Mouse (Mus musculus) heart, postnatal 10 days (tissue): ENCODE data around the gene Tcirg1. TPM values are rescaled to one million over a fixed set of nuclear protein-coding genes. Genes with fewer than 3 reads are reported as not detected.

Experiments
- DNase-seq, 2 experiments: peaks; one replicate each; pipeline ENCODE4 v3.0.0; 2021
- intact Hi-C: fragments of 180-260 bp; cut with DNase I; formaldehyde crosslinking; loops from one replicate; pipeline ENCODE4 v1.15.1; 2025
- total RNA-seq, 2 experiments: library from RNA; stranded (reverse); gene quantifications; 2 replicates each; pipeline ENCODE4 v1.2.3; 2021

Tcirg1 gene
- total RNA-seq, 2 experiments from 2014 or later, result 15.7 to 16.2 TPM

DNA sequence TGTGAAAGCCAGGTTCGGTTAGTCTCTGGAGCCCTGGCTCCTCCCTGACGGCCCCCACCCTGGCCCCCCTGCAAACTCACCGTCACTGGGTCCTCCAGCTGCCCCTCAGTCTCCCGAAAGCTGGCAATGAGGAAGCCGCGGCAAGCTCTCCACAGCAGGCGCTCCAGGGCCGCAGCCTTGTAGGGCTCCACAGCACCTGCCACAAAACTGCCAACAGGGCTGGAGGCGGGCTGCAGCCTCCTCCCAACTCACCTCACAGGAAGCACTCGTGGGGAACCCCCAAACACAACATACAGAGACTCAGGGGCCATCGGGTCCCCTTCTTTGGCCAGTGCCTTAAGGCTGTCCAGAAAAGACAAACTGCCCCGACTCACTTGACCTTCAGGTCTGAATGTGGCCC, 4.0 kb downstream of the Tcirg1 start:
- DNase-seq, result no peak
- intact Hi-C loops, result no loop called here

DNA sequence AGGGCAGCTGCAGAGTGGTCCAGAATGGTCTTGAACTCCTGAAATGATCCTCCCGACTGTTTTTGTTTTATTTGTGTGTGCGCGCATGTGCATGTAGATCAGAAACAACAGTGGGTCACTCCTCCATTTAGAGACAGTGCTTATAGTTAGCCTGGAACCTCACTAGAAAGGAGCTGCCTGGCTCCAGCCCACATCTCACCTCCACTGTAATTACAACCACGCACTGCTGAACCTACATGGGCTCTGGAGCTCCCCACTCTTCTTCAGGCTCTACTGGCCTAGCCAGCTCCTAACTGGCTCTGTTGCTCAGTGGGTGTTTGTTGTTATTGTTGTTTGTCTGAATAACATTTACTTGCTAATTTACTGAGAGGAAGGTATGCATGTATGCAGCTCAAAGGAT, 7.3 kb downstream of the Tcirg1 start:
- intact Hi-C loops, result no loop called here
- DNase-seq, result no peak

DNA sequence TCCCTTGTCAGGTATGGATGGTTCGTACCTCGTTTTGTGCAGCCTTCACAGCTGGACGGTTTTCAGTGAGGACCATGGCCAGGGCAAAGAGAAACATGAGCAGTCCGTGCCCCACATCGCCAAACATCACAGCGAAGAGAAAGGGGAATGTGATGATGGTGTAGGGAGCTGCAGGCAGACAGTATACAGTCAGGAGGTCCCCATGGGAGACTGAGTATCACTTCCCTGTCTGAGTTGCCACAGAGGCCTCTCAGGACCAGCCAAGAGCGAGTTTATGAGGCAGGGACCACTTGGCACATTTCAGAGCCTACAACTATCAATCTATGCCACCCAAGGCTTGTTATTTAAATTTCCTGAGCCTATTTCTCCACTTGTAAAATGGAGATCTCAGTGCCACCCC, 8.0 kb downstream of the Tcirg1 start:
- intact Hi-C loops, result no loop called here
- DNase-seq, result no peak

DNA sequence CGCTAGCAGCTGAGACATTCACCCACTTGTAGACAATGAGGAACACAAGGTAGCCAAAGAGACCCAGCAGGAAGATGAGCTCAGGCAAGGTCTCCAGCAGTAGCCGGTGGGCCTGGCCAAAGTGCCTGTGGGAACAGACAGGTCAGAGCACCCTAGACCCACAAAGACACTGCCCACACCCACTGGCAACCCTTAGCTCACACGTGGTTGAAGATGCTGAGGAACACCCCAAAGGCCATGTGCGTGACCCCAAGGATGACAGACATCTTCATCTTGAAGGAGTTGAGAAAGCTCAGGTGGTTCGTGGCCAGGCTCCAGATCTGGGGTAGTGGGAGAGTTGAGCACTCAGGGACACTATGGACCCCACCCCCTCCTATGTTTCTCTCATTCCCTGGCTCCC, 9.4 kb downstream of the Tcirg1 start:
- intact Hi-C loops, result no loop called here
- DNase-seq, result no peak

DNA sequence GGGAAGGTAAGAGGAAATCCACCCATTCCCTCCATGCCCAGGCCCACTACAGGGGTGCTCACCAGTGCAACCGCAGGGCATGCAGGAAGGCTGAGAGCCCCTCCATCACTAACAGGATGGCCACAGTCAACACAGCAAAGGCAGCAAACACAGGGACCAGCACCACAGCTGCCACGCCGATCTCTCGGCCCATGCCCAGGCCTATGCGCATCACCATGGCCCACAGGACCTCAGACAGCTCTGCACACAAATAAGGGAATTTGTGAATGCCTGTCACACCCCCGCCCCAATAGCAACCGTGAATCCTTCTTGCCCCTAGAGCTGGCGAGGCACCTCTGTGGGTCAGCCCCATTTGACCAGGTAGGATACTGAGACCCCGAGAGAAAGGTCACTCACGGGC, 10.7 kb downstream of the Tcirg1 start:
- no peak for DNase-seq
- intact Hi-C loops, result no loop called here

DNA sequence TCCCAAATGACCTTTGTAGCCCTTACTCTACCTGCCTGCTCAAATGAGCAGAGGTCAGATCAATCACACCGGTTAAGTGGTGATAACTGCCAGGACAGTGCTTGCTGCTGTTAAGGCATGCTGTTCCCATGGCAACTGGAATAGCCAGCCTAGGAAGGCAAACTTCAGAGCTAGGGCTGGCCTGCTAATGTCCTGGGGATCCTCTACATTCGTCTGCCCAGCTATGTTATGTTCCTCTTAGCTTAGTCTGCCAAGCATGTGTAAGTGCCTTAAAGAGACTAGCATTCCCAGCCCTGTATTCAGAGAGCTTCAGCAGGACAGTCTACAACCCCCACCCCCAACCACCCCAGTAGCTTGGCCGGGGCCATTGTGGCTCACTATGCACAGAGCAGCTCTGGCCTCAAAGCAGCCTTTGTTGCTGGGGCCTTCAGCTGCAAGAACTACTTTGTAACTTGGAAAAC, 11.7 kb downstream of the Tcirg1 start:
- no peak for DNase-seq
- intact Hi-C loops, result no loop called here

DNA sequence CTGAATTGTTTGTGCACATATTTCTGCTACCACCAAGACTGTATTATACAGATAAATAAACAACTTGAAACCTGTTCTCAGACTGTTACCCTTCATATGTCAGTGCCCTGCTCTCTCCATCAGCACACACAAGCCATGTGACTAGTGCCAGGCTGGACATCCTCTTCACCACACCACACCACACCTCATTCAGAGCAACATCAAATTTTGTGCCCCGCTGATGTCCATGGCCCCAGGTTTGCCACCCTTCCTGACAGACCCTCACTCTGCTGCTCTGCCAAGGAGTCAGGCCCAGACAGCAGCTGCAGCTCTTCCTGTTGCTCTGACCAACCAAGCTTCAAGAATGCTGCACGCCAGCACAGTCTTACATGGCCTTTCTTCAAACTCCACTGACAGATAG, 12.6 kb downstream of the Tcirg1 start:
- intact Hi-C loops, result loop anchor here (5.0 kb wide), 1 partner anchor 88 kb away; no protein-coding TSS in a partner anchor
- DNase-seq, result no peak

DNA sequence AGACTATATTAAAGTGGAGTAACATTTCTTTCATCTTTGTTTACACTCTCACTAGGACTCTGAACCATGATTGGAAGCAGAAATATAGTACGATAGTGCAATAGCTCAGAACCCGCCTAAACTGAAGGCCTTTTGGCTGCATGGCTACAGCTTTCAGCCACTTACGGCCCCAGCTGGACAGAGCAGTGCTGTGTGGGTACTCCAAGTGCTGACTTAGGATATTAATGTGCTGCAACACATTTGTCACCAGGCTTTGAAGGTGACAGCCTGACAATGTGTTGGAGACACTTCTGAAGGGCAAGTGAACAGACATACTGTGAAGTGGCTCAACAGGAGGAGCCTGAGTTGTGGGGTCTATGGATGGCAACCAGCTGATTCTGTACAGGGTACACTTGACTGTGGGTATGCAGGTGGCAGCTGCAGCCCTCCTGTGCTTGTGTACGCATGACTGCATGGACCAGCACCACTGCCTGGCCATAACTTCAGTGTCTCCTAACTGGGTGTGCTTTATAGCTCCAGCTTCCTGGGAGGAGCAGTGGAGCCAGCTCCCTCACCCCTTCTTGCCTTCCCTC, 13.3 kb downstream of the Tcirg1 start:
- intact Hi-C loops, result loop anchor here (5.0 kb wide), 1 partner anchor 89 kb away; no protein-coding TSS in a partner anchor
- no peak for DNase-seq

DNA sequence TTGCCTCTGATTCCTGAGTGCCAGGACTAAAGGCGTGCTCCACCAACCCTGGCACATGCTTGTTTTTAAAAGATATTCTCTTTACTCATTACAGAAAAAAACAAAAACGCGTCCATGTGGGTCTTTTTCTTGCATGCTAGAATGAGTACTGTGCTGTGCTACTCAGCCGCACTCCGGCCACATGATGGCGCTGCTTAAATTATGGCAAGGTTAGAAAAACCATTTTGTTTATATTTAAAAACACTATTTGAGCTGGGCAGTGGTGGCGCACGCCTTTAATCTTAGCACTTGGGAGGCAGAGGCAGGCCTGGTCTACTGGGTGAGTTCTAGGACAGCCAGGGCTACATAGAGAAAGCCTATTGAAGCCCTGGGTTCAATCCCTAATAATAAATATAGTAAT, 16.8 kb downstream of the Tcirg1 start:
- intact Hi-C loops, result loop anchor here (5.0 kb wide), 1 partner anchor 92 kb away; no protein-coding TSS in a partner anchor
- DNase-seq, result no peak

DNA sequence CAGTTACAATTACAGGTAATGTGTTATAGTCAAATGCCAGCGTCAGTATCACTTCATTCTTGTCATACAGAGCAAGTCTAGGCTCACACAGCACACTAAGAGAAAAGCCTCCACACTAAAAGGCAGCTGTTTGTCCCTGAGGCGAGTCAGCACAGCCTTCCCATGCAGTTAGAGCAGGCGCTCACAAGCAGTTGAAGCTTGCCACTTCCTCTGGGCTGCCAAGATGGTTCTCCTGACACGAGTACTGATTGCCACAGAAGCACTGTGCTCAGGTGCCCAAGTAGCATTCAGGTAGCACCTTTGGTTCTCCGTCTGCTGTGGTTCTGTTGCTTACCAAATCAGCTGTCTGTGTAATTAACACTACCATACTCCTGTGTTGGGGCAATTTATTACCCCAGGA, 17.8 kb downstream of the Tcirg1 start:
- DNase-seq, result no peak
- intact Hi-C loops, result no loop called here

DNA sequence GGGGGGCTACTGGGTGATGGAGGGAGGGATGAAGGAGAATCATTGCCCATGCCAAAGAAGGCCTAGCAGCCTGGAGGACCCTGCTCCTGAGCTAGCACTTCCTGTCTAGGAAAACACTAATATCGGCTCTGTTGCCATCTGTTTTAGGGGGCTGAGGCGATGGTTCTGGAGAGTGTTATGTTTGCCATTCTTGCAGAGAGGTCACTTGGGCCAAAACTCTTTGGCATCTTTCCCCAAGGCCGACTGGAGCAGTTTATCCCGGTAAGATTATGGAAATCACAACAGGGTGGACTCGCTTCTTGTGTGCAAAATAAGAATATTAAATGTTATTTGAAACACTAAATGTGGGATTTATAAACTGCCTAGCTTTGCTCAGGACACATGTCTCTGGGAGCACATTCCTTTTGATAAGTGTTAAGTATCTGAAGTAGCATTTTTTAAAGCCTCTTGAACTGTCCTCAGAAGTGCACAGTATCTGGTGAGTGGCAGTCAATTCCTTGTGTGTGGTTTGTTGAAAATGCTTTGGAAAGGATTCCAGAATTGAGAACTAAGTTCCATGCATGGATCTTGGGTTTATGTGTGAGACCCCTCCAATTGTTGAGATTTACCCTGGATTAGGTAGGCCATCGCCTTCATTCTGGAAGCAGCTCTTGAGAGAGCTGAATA, 22.5 kb downstream of the Tcirg1 start:
- DNase-seq, result no peak

DNA sequence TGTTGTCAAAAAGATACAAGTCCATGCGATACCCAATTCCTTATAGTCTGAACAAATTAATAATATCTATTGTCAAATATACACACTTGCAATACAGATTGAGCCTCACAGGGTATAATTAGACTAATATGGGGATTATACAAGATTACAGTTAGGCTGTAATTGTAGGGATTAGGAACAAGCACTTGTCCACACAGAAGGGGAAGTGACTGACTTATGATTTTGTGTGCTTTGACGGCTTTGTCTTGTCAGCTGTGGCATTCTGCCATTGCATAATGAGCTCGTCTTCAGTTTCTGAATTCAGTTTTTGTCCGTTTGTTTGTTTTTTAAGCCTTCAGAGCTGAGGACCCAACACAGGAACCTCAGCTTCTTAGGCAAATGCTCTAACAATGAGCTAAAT, 24.7 kb downstream of the Tcirg1 start:
- intact Hi-C loops, result no loop called here

More for the DNA sequence above, 22.5 kb downstream of the Tcirg1 start:
- intact Hi-C loops, result no loop called here

DNA sequence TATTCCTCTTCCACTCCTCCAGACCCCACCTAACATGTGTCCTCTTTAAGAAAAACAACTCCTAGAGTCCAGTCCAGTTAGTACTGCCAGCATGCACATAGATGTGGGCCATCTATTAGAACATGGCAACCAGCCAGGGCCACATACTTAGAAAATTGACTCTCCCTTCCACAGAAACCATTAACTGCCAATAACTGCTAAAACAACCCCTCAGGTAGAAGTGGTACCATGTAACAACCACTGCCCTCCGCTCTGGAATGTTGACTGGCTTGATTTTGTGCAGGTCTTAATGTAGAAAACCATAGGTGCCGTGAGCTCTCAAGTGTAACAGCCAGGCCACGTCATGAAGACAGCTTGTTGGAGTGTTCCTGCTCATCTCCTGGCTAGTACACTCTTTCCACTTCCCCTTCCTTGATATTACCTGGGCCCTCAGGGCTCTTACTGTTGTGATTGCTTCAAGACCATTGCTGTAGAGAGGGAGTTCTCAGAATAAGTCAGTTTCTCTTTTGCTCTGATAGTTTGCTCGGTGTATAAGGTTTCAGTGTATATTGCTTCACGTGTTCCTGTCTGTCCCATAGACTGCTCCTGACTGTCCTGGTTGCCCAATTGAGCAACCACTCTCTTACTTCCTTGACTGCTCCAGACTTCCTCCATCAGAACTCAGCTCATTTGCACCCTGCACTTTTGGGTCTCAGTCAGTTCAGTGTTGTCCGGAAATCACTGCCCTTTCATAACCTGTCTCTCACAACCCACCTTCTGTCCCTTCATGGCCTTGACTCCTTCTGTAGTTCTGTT, 26.7 kb downstream of the Tcirg1 start:
- DNase-seq, result no peak
- intact Hi-C loops, result no loop called here

More for the DNA sequence above, 24.7 kb downstream of the Tcirg1 start:
- no peak for DNase-seq

DNA sequence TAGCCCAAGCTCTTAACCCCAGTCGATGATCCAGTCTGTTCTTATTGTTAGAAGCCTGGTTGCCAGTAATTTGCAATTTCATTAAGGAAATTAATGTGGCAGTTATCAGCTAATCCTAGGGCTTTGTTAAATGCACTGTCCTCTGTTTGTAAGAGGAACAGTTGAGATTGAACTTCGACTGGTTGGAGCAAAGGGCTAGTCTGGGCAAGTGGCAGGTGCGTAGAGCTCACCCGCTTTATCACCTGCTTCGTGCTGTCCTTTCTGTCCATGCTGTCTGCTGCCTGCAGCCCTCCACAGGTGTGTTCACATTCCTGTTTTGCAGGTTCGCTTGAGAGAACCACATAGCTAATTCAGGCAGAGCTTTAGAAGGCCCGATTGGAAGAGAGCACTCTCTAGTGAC, 31.9 kb downstream of the Tcirg1 start:
- intact Hi-C loops, result no loop called here
- DNase-seq, result no peak

DNA sequence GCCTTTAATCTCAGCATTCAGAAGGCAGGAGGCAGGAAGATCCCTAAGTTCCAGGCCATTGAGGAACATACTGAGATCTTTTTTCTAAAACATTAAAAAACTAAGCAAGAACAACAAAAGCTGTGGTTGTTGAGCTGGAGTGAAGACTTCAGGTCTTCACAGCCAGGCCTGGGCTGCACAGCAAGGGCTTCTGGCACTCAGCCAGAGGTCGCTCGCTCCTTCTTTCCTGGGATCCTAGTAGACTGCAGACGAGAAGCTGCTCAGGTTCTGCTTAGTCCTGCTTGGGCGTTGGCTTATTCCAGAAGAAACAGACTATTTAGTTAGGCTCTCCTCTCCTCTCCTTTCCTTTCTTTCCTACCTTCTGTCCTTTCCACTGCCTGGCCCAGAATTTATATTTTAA, 34.6 kb downstream of the Tcirg1 start:
- DNase-seq, result peak; percentile 35 to 45
- intact Hi-C loops, result no loop called here

DNA sequence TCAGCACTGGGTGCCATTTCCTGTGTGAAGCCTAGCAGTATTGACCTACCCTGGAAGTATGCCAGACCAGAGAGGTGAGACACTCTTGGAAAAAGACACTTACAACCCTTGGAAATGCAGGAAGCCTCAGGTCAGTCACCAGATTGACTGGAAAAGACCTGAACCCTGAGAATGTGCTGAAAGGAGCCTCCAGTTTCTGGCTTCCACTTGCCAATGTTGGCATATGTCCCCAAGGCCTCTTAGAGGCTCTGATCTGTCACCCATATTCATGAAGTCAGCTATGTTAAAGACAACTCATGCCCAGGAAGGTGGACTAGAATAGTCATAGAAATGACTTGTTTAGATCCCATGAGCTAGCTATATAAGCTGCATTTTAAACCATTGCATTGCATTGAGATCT, 35.5 kb downstream of the Tcirg1 start:
- intact Hi-C loops, result no loop called here
- DNase-seq, result no peak

DNA sequence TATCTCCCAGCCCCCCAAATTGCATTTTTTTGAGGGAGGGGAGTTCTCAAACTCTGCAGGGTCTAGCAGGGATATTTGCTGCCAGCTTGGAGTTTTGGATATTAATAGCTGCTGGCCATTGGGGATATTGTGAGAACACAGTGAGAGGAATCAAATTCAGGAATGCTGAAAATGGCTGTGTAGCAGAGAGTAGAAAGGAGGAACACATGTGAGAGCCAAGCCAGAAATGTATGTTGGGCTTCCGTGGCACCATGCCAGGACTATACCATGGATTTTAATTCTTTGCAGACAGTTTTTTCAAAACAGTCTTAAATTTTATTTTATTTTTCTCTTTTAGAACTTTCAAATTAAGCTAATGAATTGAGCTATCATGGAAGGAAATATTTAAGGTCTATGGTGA, 38.6 kb downstream of the Tcirg1 start:
- intact Hi-C loops, result no loop called here
- DNase-seq, result no peak

DNA sequence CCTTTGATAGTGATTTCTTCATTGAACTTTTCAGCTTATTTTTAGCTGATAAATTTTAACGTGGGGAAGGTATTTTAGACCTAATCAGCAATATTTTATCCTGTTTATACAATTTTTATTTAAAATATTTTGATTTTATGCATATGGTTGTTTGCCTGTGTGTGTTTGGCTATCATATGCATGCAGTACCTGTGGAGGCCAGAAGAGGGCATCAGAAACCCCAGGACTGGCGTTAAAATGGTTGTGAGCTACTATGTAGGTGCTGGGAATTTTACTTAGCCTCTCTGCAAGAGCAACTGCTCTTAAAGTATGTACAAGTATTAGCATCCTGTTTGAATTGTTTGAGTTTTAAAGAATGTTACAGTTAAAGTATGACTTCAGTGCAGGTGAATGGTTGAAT, 42.0 kb downstream of the Tcirg1 start:
- intact Hi-C loops, result no loop called here
- DNase-seq, result no peak

DNA sequence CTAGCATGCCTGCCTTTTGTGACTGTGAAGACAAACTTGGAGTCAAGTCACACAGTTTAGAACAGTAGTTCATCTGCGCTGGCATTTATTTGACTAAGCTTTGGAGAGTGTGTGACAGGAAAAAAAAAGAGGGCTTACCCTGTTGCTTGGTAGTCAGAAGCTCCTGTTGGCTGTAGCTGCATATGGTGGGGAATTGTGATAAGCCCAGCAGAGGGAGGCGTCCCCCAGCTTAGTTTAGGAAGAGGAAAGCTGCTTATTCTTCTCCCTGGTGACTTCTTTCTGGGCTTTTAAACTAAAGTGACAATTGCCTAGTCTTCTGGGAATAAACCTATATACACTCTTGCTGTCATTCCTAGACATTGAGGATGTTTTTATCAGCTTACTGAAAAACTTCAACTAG, 44.2 kb downstream of the Tcirg1 start:
- no peak for DNase-seq
- intact Hi-C loops, result no loop called here

DNA sequence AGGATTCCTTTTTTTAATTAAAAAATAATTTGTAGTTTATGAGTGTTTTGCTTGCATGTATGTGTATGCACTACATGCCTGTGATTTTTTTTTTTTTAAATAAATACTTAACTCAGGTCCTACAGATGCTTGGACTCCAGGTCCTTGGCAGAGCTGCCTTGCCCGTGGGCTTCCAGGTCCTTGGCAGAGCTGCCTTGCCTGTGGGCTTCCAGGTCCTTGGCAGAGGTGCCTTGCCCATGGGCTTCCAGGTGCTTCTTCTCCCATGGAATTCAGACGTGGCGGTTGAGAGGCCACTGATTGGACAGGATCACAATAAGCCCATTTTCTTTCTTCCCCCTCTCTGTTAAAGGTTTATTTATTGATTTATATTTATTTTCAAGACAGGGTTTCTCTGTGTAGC, 49.7 kb downstream of the Tcirg1 start:
- intact Hi-C loops, result no loop called here
- no peak for DNase-seq

DNA sequence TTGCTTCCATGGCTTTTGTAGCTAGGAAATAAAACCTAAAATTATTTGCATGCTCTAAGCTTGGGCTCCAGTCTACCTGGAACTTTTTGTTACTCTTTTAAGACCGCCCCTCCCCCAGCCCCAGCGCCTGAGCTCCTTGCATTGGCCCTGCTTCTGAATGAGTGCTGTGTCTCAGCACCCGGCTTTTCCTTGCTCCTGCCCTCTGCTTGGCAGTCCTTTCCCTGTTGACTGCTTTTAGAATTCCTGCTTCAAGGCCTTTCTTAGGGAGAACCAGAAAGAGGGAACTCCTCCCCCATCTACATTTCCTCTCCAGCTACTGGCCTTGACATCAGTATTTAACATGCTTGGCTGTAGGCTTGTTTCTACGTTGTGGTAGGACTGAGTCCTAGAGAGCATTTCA, 51.3 kb downstream of the Tcirg1 start:
- intact Hi-C loops, result no loop called here
- DNase-seq, result no peak

DNA sequence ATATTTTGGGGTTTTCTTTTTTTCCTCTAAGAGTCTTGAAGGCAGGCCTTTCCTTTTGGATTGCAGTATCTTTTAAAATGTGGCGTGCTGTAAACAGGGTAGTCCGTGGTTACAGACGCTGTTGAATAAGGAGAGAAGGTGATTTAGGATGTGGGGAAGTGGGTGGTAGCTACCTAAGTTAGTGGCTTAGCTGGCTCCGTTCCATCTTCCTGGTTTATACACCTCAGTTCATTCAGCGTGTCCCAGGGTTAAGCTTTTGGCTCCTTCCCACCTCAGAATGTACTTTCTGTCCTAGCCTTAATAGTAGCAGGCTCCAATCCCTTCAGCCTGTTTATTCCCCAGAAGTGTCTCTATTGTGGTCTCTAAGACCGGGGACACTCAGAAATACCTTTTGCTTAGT, 51.8 kb downstream of the Tcirg1 start:
- intact Hi-C loops, result no loop called here
- no peak for DNase-seq
